Mouse (Mus musculus): ENCODE data around the gene Dnajc19. TPM values are rescaled to one million over a fixed set of nuclear protein-coding genes. Genes with fewer than 3 reads are reported as not detected.
"Not testable (repeated sequence)": the region's sequence is repeated elsewhere in the genome, so short reads cannot be mapped to it uniquely, and the experiment has no call there.

Gene Dnajc19
- polyA plus RNA-seq, 1 experiment from 2014 or later: 127 TPM

DNA sequence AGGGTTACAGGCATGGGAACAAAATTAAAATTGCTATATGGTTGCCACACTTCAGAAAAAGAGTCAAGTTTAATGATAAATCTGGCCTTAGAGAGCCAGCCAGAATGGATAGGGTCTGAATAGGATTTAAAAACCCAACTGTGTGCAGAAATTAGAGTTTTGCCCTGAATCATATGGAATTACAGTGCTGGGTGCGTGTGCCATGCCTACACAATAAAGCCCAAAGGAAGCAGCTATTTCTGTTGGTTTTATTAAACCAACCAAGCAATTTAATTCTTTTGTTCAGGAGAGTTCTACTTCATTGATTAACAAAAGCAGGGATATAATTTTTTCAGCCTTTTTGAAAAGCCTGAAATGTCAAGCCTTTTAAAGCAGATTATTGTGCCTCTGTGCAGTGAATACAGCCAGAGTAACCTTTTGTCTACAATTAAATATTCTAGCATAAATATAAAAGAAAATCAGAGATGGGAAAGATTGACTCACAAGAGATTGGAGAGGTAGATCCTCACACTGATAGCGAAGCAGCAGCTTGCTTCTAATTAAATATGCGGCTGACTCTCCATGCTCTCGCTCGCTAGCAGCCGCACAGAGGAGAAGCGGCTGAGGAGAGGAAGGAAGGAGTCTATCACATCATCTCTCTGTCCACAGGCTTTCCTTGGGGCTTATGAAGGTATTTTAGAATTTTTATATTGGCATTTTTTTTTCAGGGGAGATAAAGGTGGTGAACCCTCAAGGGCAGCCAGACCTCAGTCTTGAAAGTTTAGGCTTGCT lies 23.0 kb upstream of the Dnajc19 start:
- H3K4me2 ChIP-seq (ENCODE audit: low read length): peak overlapping the region; percentile 35
- no peak overlapping the region for H3K27ac ChIP-seq (ENCODE audit: low read depth, low read length)
- no peaks in the 10 kb centered on the region for H3K36me3 ChIP-seq (ENCODE audit: control insufficient read depth, insufficient read depth, low read length)
- peaks cover 2% of the 10 kb centered on the region; the same call in 1 of the 2 replicates for H3K9me3 ChIP-seq (ENCODE audit: control insufficient read depth, low read length)
- H3K9ac ChIP-seq (ENCODE audit: low read depth, low read length): no peak overlapping the region
- peak overlapping the region; percentile 13; the same call in 1 of the 2 replicates for H3K4me3 ChIP-seq (ENCODE audit: low read length)
- H3K4me1 ChIP-seq (ENCODE audit: control insufficient read depth, insufficient read depth, low read depth, low read length): no peaks in the 10 kb centered on the region
- ATAC-seq: peak; percentile 83
- H3K27me3 ChIP-seq (replicated peaks; ENCODE audit: control insufficient read depth, insufficient read depth, low read length): no peaks in the 10 kb centered on the region
- WGBS: 6% methylated on average over 7 of the region's 7 CpGs

GRCm38 (mm10) chr3:34102891-34103290 lies 21.8 kb upstream of the Dnajc19 start:
- H3K9ac ChIP-seq (ENCODE audit: low read depth, low read length): no peak overlapping the region
- 34% methylated on average over 2 of the region's 2 CpGs for WGBS
- no peak overlapping the region for H3K27ac ChIP-seq (ENCODE audit: low read depth, low read length)
- no peak for ATAC-seq
- no peaks in the 10 kb centered on the region for H3K27me3 ChIP-seq (replicated peaks; ENCODE audit: control insufficient read depth, insufficient read depth, low read length)
- peaks cover 2% of the 10 kb centered on the region; the same call in 1 of the 2 replicates for H3K9me3 ChIP-seq (ENCODE audit: control insufficient read depth, low read length)
- H3K4me2 ChIP-seq (ENCODE audit: low read length): no peak overlapping the region
- no peaks in the 10 kb centered on the region for H3K36me3 ChIP-seq (ENCODE audit: control insufficient read depth, insufficient read depth, low read length)
- no peaks in the 10 kb centered on the region for H3K4me1 ChIP-seq (ENCODE audit: control insufficient read depth, insufficient read depth, low read depth, low read length)
- no peak overlapping the region for H3K4me3 ChIP-seq (ENCODE audit: low read length)

GRCm38 (mm10) chr3:34083655-34084054 lies 2.5 kb upstream of the Dnajc19 start:
- 0 out of 2 replicates have a peak, but pooled peaks cover under 1% of the 10 kb centered on the region for H3K36me3 ChIP-seq (ENCODE audit: control insufficient read depth, insufficient read depth, low read length)
- 81% methylated on average over 5 of the region's 5 CpGs for WGBS
- H3K4me1 ChIP-seq (ENCODE audit: control insufficient read depth, insufficient read depth, low read depth, low read length): peaks cover 15% of the 10 kb centered on the region
- H3K4me3 ChIP-seq (ENCODE audit: low read length): no peak overlapping the region
- H3K9me3 ChIP-seq (ENCODE audit: control insufficient read depth, low read length): no peaks in the 10 kb centered on the region
- H3K4me2 ChIP-seq (ENCODE audit: low read length): no peak overlapping the region
- H3K27ac ChIP-seq (ENCODE audit: low read depth, low read length): no peak overlapping the region
- no peak for ATAC-seq
- no peaks in the 10 kb centered on the region for H3K27me3 ChIP-seq (replicated peaks; ENCODE audit: control insufficient read depth, insufficient read depth, low read length)
- H3K9ac ChIP-seq (ENCODE audit: low read depth, low read length): no peak overlapping the region

DNA sequence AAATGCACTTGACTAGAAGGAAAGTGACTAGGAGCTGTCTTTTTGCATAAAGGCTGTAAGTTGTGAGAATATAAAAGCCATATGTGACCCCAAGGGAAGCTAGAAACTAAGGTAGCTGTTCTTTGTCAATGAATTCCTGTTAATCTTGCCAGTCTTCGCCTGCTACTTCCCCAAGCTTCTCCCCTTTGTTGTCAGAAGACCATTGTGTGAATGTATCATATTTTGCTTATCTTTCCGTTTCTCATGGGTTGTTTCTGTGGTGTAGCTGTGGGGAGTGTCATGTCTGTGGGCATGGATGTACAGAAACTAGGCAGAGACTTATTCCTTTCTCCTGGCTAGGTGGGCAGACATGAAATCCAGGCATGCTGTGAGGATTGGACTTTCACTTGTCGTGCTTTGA lies 808 bp upstream of the Dnajc19 start:
- Histone ChIP-seq H3K27me3 (replicated peaks; ENCODE audit: control insufficient read depth, insufficient read depth, low read length) (no peaks in the 10 kb centered on the region), H3K4me3 (ENCODE audit: low read length) (peak overlapping the region; percentile 79), H3K9ac (ENCODE audit: low read depth, low read length) (peak overlapping the region; percentile 93; the same call in 1 of the 2 replicates), H3K4me1 (ENCODE audit: control insufficient read depth, insufficient read depth, low read depth, low read length) (peaks cover 15% of the 10 kb centered on the region), H3K27ac (ENCODE audit: low read depth, low read length) (peak overlapping the region; percentile 79; the same call in 1 of the 2 replicates), H3K4me2 (ENCODE audit: low read length) (peak overlapping the region; percentile 71), H3K9me3 (ENCODE audit: control insufficient read depth, low read length) (no peaks in the 10 kb centered on the region), H3K36me3 (ENCODE audit: control insufficient read depth, insufficient read depth, low read length) (0 out of 2 replicates have a peak, but pooled peaks cover 3% of the 10 kb centered on the region)
- 85% methylated on average over 3 of the region's 3 CpGs for WGBS
- ATAC-seq: no peak

- Histone ChIP-seq H3K4me2 (ENCODE audit: low read length) (no peak overlapping the region), H3K27me3 (replicated peaks; ENCODE audit: control insufficient read depth, insufficient read depth, low read length) (no peaks in the 10 kb centered on the region), H3K9ac (ENCODE audit: low read depth, low read length) (no peak overlapping the region), H3K36me3 (ENCODE audit: control insufficient read depth, insufficient read depth, low read length) (peaks cover 12% of the 10 kb centered on the region), H3K9me3 (ENCODE audit: control insufficient read depth, low read length) (no peaks in the 10 kb centered on the region), H3K4me3 (ENCODE audit: low read length) (no peak overlapping the region), H3K27ac (ENCODE audit: low read depth, low read length) (no peak overlapping the region), H3K4me1 (ENCODE audit: control insufficient read depth, insufficient read depth, low read depth, low read length) (peaks cover 9% of the 10 kb centered on the region)
- no peak for ATAC-seq
- WGBS: 92% methylated on average over 6 of the region's 6 CpGs
These were observed 4.9 kb downstream of the Dnajc19 start for GRCm38 (mm10) chr3:34076058-34076759.

- Histone ChIP-seq H3K9me3 (ENCODE audit: control insufficient read depth, low read length) (no peaks in the 10 kb centered on the region), H3K36me3 (ENCODE audit: control insufficient read depth, insufficient read depth, low read length) (peaks cover 9% of the 10 kb centered on the region), H3K4me2 (ENCODE audit: low read length) (no peak overlapping the region), H3K4me1 (ENCODE audit: control insufficient read depth, insufficient read depth, low read depth, low read length) (no peaks in the 10 kb centered on the region), H3K27ac (ENCODE audit: low read depth, low read length) (no peak overlapping the region), H3K27me3 (replicated peaks; ENCODE audit: control insufficient read depth, insufficient read depth, low read length) (no peaks in the 10 kb centered on the region), H3K4me3 (ENCODE audit: low read length) (no peak overlapping the region), H3K9ac (ENCODE audit: low read depth, low read length) (no peak overlapping the region)
- ATAC-seq: no peak
- WGBS: 96% methylated on average over 6 of the region's 6 CpGs
These were observed 8.4 kb downstream of the Dnajc19 start for GRCm38 (mm10) chr3:34072726-34073125.

DNA sequence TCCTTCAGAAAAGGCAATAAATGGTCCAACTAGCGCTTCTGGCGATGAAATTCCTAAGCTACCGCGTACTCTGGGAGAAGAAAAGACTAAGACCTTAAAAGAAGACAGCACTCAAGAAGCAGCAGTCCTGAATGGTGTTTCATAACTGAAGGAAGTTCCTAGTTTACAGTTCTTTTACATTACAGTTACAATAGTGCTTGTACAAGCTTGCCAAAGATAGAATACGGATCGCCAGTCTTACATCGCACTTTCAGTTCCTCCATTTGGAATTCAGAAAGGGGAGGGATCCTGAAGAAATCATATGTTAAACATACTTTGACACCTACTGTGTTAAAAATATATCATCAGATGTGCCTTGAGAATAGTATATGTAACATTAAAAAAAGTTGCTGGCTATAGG lies 12.2 kb downstream of the Dnajc19 start:
- H3K4me3 ChIP-seq (ENCODE audit: low read length); H3K9ac ChIP-seq (ENCODE audit: low read depth, low read length); ATAC-seq; H3K4me2 ChIP-seq (ENCODE audit: low read length); H3K4me1 ChIP-seq (ENCODE audit: control insufficient read depth, insufficient read depth, low read depth, low read length); H3K27me3 ChIP-seq (replicated peaks; ENCODE audit: control insufficient read depth, insufficient read depth, low read length); H3K27ac ChIP-seq (ENCODE audit: low read depth, low read length); H3K9me3 ChIP-seq (ENCODE audit: control insufficient read depth, low read length): not testable (repeated sequence)
- 94% methylated on average over 7 of the region's 7 CpGs for WGBS
- peaks cover 12% of the 10 kb centered on the region for H3K36me3 ChIP-seq (ENCODE audit: control insufficient read depth, insufficient read depth, low read length)

DNA sequence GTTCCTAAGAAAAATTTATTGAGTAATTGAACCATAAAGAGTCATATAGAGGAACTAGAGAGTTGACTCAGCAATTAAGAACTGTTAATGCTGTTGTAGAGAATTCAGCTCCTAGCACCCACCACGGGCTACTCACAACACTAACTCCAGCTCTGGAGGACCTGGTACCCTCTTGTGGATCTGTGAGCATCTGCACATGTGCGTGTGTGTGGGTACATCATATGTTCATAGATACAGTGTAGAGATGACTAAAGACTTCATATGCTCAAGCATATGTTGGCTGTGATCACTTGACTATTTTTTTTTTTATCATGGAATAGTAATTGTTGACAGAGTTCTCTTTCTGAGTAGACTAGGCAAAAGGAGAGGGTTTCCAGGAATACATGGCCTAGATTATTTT lies 18.8 kb downstream of the Dnajc19 start:
- H3K4me3 ChIP-seq (ENCODE audit: low read length): no peak overlapping the region
- no peaks in the 10 kb centered on the region for H3K9me3 ChIP-seq (ENCODE audit: control insufficient read depth, low read length)
- no peak overlapping the region for H3K9ac ChIP-seq (ENCODE audit: low read depth, low read length)
- H3K4me2 ChIP-seq (ENCODE audit: low read length): no peak overlapping the region
- 95% methylated on average over 2 of the region's 2 CpGs for WGBS
- peaks cover 22% of the 10 kb centered on the region for H3K36me3 ChIP-seq (ENCODE audit: control insufficient read depth, insufficient read depth, low read length)
- H3K27ac ChIP-seq (ENCODE audit: low read depth, low read length): no peak overlapping the region
- H3K27me3 ChIP-seq (replicated peaks; ENCODE audit: control insufficient read depth, insufficient read depth, low read length): no peaks in the 10 kb centered on the region
- H3K4me1 ChIP-seq (ENCODE audit: control insufficient read depth, insufficient read depth, low read depth, low read length): no peaks in the 10 kb centered on the region
- no peak for ATAC-seq

DNA sequence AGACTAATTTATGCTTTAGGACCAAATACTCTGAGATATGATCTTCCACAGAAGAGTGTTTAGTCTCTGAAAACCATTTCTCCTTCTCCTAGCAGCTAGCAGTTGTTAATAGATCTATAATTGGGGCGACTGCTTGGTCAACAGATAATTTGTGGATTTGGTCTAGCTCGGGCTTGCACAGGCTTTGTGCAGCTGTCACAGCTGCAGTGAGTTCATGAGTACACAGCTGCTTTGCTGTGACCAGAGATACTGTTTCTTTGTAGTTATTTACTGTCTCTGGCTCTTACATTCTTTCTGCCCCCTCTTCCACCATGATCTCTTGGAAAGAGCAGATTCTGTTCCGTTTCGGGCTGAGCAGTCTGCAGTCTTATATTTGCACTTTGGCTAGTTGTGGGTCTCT lies 39.1 kb downstream of the Dnajc19 start:
- Histone ChIP-seq H3K9ac (ENCODE audit: low read depth, low read length) (no peak overlapping the region), H3K27me3 (replicated peaks; ENCODE audit: control insufficient read depth, insufficient read depth, low read length) (no peaks in the 10 kb centered on the region), H3K27ac (ENCODE audit: low read depth, low read length) (no peak overlapping the region), H3K9me3 (ENCODE audit: control insufficient read depth, low read length) (no peaks in the 10 kb centered on the region), H3K4me1 (ENCODE audit: control insufficient read depth, insufficient read depth, low read depth, low read length) (peaks cover 3% of the 10 kb centered on the region; the same call in 1 of the 2 replicates), H3K36me3 (ENCODE audit: control insufficient read depth, insufficient read depth, low read length) (0 out of 2 replicates have a peak, but pooled peaks cover 5% of the 10 kb centered on the region), H3K4me2 (ENCODE audit: low read length) (no peak overlapping the region), H3K4me3 (ENCODE audit: low read length) (no peak overlapping the region)
- 95% methylated on average over 4 of the region's 4 CpGs for WGBS
- ATAC-seq: no peak

All from hindbrain, embryonic 16.5 days (tissue).